ENCODE assay signal across 21 mouse cellular contexts in genomic region chr8:35135630-35136029, GRCm38 (mm10).
"Had no signal": no experiment of that assay in that cellular context is flagged by ENCODE, and none has a peak within 500 bp of the region (broad histone marks: within the 10 kb centered on the region; RNA-seq: fewer than 3 reads in every experiment).

No protein-coding gene starts in this region.

- H3K36me3 ChIP-seq: midbrain, embryonic 10.5 days; midbrain, embryonic 15.5 days; neural tube, embryonic 13.5 days had no signal

- H3K27ac ChIP-seq: kidney, postnatal 0 days; layer of hippocampus, adult 2 months; left cerebral cortex, adult 2 months; liver, embryonic 14.5 days; midbrain, embryonic 10.5 days; midbrain, embryonic 15.5 days; neural tube, embryonic 13.5 days; stomach, postnatal 0 days had no signal

- H3K27me3 ChIP-seq: midbrain, embryonic 15.5 days; neural tube, embryonic 13.5 days had no signal

- H3K4me3 ChIP-seq: layer of hippocampus, adult 2 months; left cerebral cortex, adult 2 months; megakaryocyte, embryonic 14.5 days; midbrain, embryonic 10.5 days; midbrain, embryonic 15.5 days; myocyte; neural tube, embryonic 13.5 days had no signal

- H3K9ac ChIP-seq: liver, embryonic 14.5 days; liver, postnatal 0 days; lung, embryonic 14.5 days; midbrain, embryonic 15.5 days; neural tube, embryonic 13.5 days had no signal

- ATAC-seq: intestine, postnatal 0 days; liver, postnatal 0 days; lung, postnatal 0 days; midbrain, embryonic 15.5 days had no signal

- H3K4me1 ChIP-seq: megakaryocyte, embryonic 14.5 days; midbrain, embryonic 10.5 days; midbrain, embryonic 15.5 days had no signal

- H3K4me2 ChIP-seq: liver, embryonic 11.5 days; lung, embryonic 14.5 days; midbrain, embryonic 15.5 days; neural tube, embryonic 13.5 days had no signal

- DNase-seq: kidney, adult 2 months; kidney, postnatal 25 days; layer of hippocampus, adult 9-11 months; liver, postnatal 0 days; lung, embryonic 14.5 days; lung, postnatal 36 days; retina, postnatal 1 day; thymus, postnatal 25 days had no signal

- H3K9me3 ChIP-seq: megakaryocyte, embryonic 14.5 days; midbrain, embryonic 10.5 days; midbrain, embryonic 15.5 days; neural tube, embryonic 13.5 days had no signal
